Mouse (Mus musculus) inflammation-experienced regulatory T-cells, adult 6 months (primary cell): Measurements from ENCODE around the gene Gm17577. TPM values are rescaled to one million over a fixed set of nuclear protein-coding genes. Genes with fewer than 3 reads are reported as not detected.
"Not testable (repeated sequence)": the region's sequence is repeated elsewhere in the genome, so short reads cannot be mapped to it uniquely, and the experiment has no call there.

Source experiments
- ATAC-seq: one replicate; pipeline ENCODE4 v1.8.0; 2017
- polyA plus RNA-seq, 3 experiments: library from polyadenylated mRNA; unstranded; fragments of 100-300 nt; shearing (Covaris generic); gene quantifications; one replicate each; pipeline ENCODE4 v1.2.1; 2017

Gm17577 gene
- polyA plus RNA-seq: not detected

DNA sequence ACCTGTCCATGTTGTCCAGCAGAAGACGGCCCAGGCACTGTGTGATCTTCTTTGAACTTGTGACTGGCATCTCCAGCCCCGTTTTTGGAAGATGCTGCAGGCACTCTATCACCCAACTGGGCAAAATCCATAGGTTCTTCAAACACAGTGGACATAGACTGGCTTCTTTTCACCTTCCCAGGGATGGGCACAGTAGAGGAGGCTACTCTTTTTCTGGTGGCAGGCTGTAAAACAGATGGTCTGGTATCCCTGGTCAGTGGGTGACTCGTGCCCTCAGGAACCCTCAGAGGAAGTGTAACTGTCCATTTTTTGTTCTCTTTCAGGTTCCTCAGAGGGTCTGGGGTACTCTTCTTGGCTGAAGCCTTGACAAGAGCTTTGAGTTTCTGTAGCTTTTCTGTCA, at the start of gene Gm17577:
Gm17577 (minus strand) TSS at position 101 of the 400 bp plus-strand sequence.
- ATAC-seq: not testable (repeated sequence)

DNA sequence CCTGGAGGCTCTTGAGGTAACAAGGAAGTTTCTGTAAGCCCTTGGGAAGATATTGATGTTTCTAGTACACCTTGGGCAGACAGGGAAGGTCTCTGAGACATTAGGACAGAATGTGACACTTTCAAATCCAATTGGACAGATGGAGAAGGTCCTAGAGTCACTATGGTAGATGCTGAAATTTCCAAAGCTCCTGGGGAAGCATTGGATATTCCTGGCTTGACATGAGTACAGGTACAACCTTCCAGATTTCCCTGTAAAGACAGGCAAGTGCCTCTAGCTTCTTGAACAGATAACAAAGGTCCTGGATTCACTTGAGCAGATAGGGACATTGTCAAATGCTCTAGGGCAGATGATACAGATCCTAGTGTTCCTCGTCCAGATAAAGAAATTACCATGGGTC, 24.3 kb downstream of the Gm17577 start, which contains the start of gene Srsx:
Srsx (minus strand) TSS at position 101 of the 400 bp plus-strand sequence.
- ATAC-seq: not testable (repeated sequence)

Other genes with a start within 250 kb of the Gm17577 start
- not detected for gene Gm17521, start 217.2 kb downstream of the Gm17577 start, polyA plus RNA-seq
- 1 to 10 TPM in 1 of 3 experiments, under 1 TPM in 2; 0.68 to 3.1 (median 0.99) TPM for gene Cldn34c1, start 143.4 kb downstream of the Gm17577 start, polyA plus RNA-seq
- gene Srsx, start 24.4 kb downstream of the Gm17577 start, polyA plus RNA-seq: not detected